Mouse (Mus musculus): ENCODE measurements around the gene Mcam. TPM values are rescaled to one million over a fixed set of nuclear protein-coding genes. Genes with fewer than 3 reads are reported as not detected.

Mcam gene
- polyA plus RNA-seq, 1 experiment from 2014 or later = 9.0 TPM

DNA sequence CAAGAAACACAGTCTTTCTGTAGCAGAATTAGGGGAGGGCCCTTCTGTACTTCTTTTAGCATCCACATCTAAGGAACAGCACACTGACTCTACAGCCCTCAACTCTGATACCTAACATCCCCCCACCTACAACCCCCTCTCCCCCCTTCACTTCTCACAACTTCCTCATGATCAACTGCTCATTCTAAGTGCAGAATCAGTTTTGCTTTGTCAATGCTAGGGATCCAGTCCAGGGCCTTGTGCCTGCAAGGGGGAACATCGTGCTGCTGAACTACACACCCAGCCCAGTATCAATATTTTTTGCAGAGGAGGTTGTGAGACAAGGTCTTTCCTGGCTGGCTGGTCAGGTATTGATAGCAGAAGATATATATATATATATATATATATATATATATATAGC lies 41.7 kb downstream of the Mcam start:
- H3K36me3 ChIP-seq (ENCODE audit: control insufficient read depth, insufficient read depth, low read length) = peaks cover 12% of the 10 kb centered on the region
- no peak for ATAC-seq (ENCODE audit: low read depth)
- H3K27me3 ChIP-seq (ENCODE audit: control insufficient read depth, insufficient read depth, low read length) = no peaks in the 10 kb centered on the region
- no peaks in the 10 kb centered on the region for H3K9me3 ChIP-seq (ENCODE audit: control insufficient read depth, low read length)
- no peak overlapping the region for H3K27ac ChIP-seq (ENCODE audit: low read depth, low read length)
- H3K4me2 ChIP-seq (ENCODE audit: low read depth, low read length) = no peak overlapping the region
- 91% methylated on average over 1 of the region's 1 CpGs for WGBS
- H3K4me3 ChIP-seq (ENCODE audit: low read depth, low read length) = no peak overlapping the region
- H3K9ac ChIP-seq (replicated peaks; ENCODE audit: low read depth, low read length) = no peak overlapping the region
- no peaks in the 10 kb centered on the region for H3K4me1 ChIP-seq (ENCODE audit: control insufficient read depth, insufficient read depth, low read length)

DNA sequence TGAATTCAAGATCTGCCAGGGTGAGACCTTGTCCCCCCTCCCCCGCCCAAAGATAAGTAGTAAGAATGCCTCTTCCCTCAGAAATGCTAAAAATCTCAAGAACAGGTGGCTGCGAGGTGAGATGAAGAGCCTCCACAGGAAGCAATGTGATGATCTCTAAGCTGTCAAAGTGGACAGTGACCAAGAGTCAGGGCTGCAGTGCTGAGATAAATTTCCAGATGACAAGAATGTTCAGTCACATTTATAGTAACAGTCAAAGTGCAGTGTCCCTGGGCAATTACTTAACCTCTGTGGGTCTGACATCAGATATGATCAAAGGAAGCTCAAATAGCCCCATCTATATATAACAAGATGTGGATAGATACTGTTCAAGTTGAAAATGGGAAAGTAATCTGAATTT lies 43.1 kb downstream of the Mcam start:
- H3K27me3 ChIP-seq (ENCODE audit: control insufficient read depth, insufficient read depth, low read length) = no peaks in the 10 kb centered on the region
- no peaks in the 10 kb centered on the region for H3K9me3 ChIP-seq (ENCODE audit: control insufficient read depth, low read length)
- no peak overlapping the region for H3K27ac ChIP-seq (ENCODE audit: low read depth, low read length)
- H3K4me1 ChIP-seq (ENCODE audit: control insufficient read depth, insufficient read depth, low read length) = no peaks in the 10 kb centered on the region
- ATAC-seq (ENCODE audit: low read depth) = no peak
- no peaks in the 10 kb centered on the region for H3K36me3 ChIP-seq (ENCODE audit: control insufficient read depth, insufficient read depth, low read length)
- H3K4me3 ChIP-seq (ENCODE audit: low read depth, low read length) = no peak overlapping the region
- no peak overlapping the region for H3K9ac ChIP-seq (replicated peaks; ENCODE audit: low read depth, low read length)
- H3K4me2 ChIP-seq (ENCODE audit: low read depth, low read length) = no peak overlapping the region
- WGBS = 89% methylated on average over 2 of the region's 2 CpGs

DNA sequence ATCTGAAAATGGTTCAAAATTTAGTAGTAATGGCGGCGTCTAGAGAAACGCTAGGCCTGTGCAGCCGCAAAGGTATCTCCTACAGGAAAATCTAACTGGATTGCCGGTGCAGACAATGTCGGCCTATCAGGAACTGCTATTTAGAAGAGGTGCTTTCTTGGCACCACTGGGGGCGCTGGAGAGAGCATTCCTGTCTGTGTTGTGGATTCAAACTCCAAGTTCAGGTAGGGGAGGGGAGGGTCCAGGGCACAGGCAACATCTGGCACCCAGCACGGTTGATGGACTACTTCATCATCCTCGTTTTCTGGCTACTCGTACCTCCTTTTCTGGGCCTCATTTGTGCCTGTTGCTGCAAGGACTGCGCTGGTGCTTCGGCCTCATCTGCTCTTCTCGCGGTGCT lies 44.1 kb downstream of the Mcam start:
- H3K27me3 ChIP-seq (ENCODE audit: control insufficient read depth, insufficient read depth, low read length) = no peaks in the 10 kb centered on the region
- H3K9ac ChIP-seq (replicated peaks; ENCODE audit: low read depth, low read length) = no peak overlapping the region
- H3K4me1 ChIP-seq (ENCODE audit: control insufficient read depth, insufficient read depth, low read length) = no peaks in the 10 kb centered on the region
- H3K4me3 ChIP-seq (ENCODE audit: low read depth, low read length) = no peak overlapping the region
- H3K27ac ChIP-seq (ENCODE audit: low read depth, low read length) = no peak overlapping the region
- H3K4me2 ChIP-seq (ENCODE audit: low read depth, low read length) = no peak overlapping the region
- H3K9me3 ChIP-seq (ENCODE audit: control insufficient read depth, low read length) = no peaks in the 10 kb centered on the region
- no peaks in the 10 kb centered on the region for H3K36me3 ChIP-seq (ENCODE audit: control insufficient read depth, insufficient read depth, low read length)
- no peak for ATAC-seq (ENCODE audit: low read depth)
- WGBS = 86% methylated on average over 14 of the region's 14 CpGs

DNA sequence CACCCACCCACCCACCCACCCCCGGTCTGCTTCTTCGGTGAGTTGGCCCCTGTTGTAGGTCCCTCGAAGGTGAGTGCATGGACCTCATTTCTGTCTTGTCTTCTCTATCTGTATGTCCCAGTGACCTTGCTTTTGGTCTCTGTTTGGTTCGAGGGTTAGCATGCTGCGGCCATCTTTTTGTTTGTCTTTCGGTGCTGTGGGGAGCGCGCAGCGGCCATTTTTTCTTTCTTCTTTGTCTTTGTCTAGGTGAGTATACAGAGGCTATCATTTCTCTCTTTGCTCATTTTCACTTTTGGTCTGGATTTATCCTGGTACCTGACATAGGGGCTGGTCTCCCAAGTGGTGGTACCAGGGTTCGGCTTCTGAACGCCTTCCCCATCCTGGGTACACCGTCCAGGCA lies 44.5 kb downstream of the Mcam start:
- H3K4me3 ChIP-seq (ENCODE audit: low read depth, low read length) = no peak overlapping the region
- no peaks in the 10 kb centered on the region for H3K9me3 ChIP-seq (ENCODE audit: control insufficient read depth, low read length)
- ATAC-seq (ENCODE audit: low read depth) = no peak
- 98% methylated on average over 12 of the region's 12 CpGs for WGBS
- no peak overlapping the region for H3K4me2 ChIP-seq (ENCODE audit: low read depth, low read length)
- H3K36me3 ChIP-seq (ENCODE audit: control insufficient read depth, insufficient read depth, low read length) = no peaks in the 10 kb centered on the region
- no peaks in the 10 kb centered on the region for H3K27me3 ChIP-seq (ENCODE audit: control insufficient read depth, insufficient read depth, low read length)
- H3K27ac ChIP-seq (ENCODE audit: low read depth, low read length) = no peak overlapping the region
- no peaks in the 10 kb centered on the region for H3K4me1 ChIP-seq (ENCODE audit: control insufficient read depth, insufficient read depth, low read length)
- H3K9ac ChIP-seq (replicated peaks; ENCODE audit: low read depth, low read length) = no peak overlapping the region

DNA sequence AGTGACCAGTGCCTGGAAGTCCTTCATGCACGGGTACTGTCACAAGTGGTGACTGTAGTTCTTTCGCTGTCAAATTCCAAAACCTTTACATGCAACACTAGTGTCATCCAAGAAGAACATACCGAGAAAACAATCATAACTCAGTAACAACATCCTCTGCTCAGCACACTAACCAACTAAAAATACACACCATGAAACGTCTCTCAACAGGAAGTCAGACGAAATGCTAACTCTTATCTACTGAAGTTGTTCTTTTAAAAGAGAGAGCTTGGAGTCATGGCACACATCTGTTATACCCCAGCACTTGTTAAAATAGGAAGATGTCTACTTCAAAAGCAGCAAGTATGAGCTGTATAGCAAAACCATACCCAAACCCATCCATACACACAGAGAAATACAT lies 47.3 kb downstream of the Mcam start:
- Histone ChIP-seq H3K9ac (replicated peaks; ENCODE audit: low read depth, low read length) (no peak overlapping the region), H3K4me1 (ENCODE audit: control insufficient read depth, insufficient read depth, low read length) (no peaks in the 10 kb centered on the region), H3K27me3 (ENCODE audit: control insufficient read depth, insufficient read depth, low read length) (no peaks in the 10 kb centered on the region), H3K4me3 (ENCODE audit: low read depth, low read length) (no peak overlapping the region), H3K9me3 (ENCODE audit: control insufficient read depth, low read length) (no peaks in the 10 kb centered on the region), H3K36me3 (ENCODE audit: control insufficient read depth, insufficient read depth, low read length) (no peaks in the 10 kb centered on the region), H3K4me2 (ENCODE audit: low read depth, low read length) (no peak overlapping the region), H3K27ac (ENCODE audit: low read depth, low read length) (no peak overlapping the region)
- ATAC-seq (ENCODE audit: low read depth) = no peak
- 88% methylated on average over 5 of the region's 5 CpGs for WGBS

DNA sequence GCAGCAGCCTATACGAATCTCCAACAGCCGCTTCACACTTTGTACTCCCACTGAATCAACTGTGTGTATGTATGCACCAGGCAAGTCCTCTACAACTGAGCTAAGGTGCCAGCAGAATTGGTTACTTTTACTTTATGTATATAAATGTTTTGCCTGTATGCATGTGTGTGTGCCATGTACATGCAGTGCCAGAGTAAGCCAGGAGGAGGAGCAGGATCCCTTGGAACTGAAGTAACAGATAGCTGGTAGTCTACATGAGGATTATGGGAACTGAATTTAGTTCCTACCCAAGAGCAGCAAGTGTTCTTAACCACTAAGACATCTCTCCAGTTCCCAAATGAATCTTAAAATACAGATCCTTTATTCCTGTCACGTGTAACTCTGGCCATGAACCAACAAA lies 48.0 kb downstream of the Mcam start:
- H3K9ac ChIP-seq (replicated peaks; ENCODE audit: low read depth, low read length) = no peak overlapping the region
- no peaks in the 10 kb centered on the region for H3K36me3 ChIP-seq (ENCODE audit: control insufficient read depth, insufficient read depth, low read length)
- no peaks in the 10 kb centered on the region for H3K4me1 ChIP-seq (ENCODE audit: control insufficient read depth, insufficient read depth, low read length)
- no peaks in the 10 kb centered on the region for H3K27me3 ChIP-seq (ENCODE audit: control insufficient read depth, insufficient read depth, low read length)
- no peak for ATAC-seq (ENCODE audit: low read depth)
- no peaks in the 10 kb centered on the region for H3K9me3 ChIP-seq (ENCODE audit: control insufficient read depth, low read length)
- H3K27ac ChIP-seq (ENCODE audit: low read depth, low read length) = no peak overlapping the region
- 97% methylated on average over 3 of the region's 3 CpGs for WGBS
- no peak overlapping the region for H3K4me2 ChIP-seq (ENCODE audit: low read depth, low read length)
- no peak overlapping the region for H3K4me3 ChIP-seq (ENCODE audit: low read depth, low read length)

- H3K4me1 ChIP-seq (ENCODE audit: control insufficient read depth, insufficient read depth, low read length) = no peaks in the 10 kb centered on the region
- ATAC-seq (ENCODE audit: low read depth) = no peak
These were observed 54.0 kb downstream of the Mcam start for GRCm38 (mm10) chr9:44188223-44188622.

GRCm38 (mm10) chr9:44191166-44191565 lies 56.9 kb downstream of the Mcam start:
- Histone ChIP-seq H3K4me1 (ENCODE audit: control insufficient read depth, insufficient read depth, low read length) (no peaks in the 10 kb centered on the region), H3K4me2 (ENCODE audit: low read depth, low read length) (no peak overlapping the region), H3K27ac (ENCODE audit: low read depth, low read length) (no peak overlapping the region), H3K27me3 (ENCODE audit: control insufficient read depth, insufficient read depth, low read length) (no peaks in the 10 kb centered on the region), H3K36me3 (ENCODE audit: control insufficient read depth, insufficient read depth, low read length) (no peaks in the 10 kb centered on the region), H3K9ac (replicated peaks; ENCODE audit: low read depth, low read length) (no peak overlapping the region), H3K4me3 (ENCODE audit: low read depth, low read length) (no peak overlapping the region), H3K9me3 (ENCODE audit: control insufficient read depth, low read length) (no peaks in the 10 kb centered on the region)
- 79% methylated on average over 3 of the region's 3 CpGs for WGBS
- ATAC-seq (ENCODE audit: low read depth) = no peak

More at GRCm38 (mm10) chr9:44188223-44188622, 54.0 kb downstream of the Mcam start:
- Histone ChIP-seq H3K27me3 (ENCODE audit: control insufficient read depth, insufficient read depth, low read length) (no peaks in the 10 kb centered on the region), H3K4me3 (ENCODE audit: low read depth, low read length) (no peak overlapping the region), H3K9me3 (ENCODE audit: control insufficient read depth, low read length) (no peaks in the 10 kb centered on the region), H3K4me2 (ENCODE audit: low read depth, low read length) (no peak overlapping the region), H3K36me3 (ENCODE audit: control insufficient read depth, insufficient read depth, low read length) (no peaks in the 10 kb centered on the region), H3K9ac (replicated peaks; ENCODE audit: low read depth, low read length) (no peak overlapping the region), H3K27ac (ENCODE audit: low read depth, low read length) (no peak overlapping the region)
- 55% methylated on average over 12 of the region's 12 CpGs for WGBS

GRCm38 (mm10) chr9:44192312-44192711 lies 58.0 kb downstream of the Mcam start:
- Histone ChIP-seq H3K4me1 (ENCODE audit: control insufficient read depth, insufficient read depth, low read length) (no peaks in the 10 kb centered on the region), H3K4me3 (ENCODE audit: low read depth, low read length) (no peak overlapping the region), H3K27me3 (ENCODE audit: control insufficient read depth, insufficient read depth, low read length) (no peaks in the 10 kb centered on the region), H3K27ac (ENCODE audit: low read depth, low read length) (no peak overlapping the region), H3K4me2 (ENCODE audit: low read depth, low read length) (no peak overlapping the region), H3K9me3 (ENCODE audit: control insufficient read depth, low read length) (no peaks in the 10 kb centered on the region), H3K36me3 (ENCODE audit: control insufficient read depth, insufficient read depth, low read length) (no peaks in the 10 kb centered on the region), H3K9ac (replicated peaks; ENCODE audit: low read depth, low read length) (no peak overlapping the region)
- 94% methylated on average over 3 of the region's 3 CpGs for WGBS
- no peak for ATAC-seq (ENCODE audit: low read depth)

Data from neural tube, embryonic 14.5 days (tissue).